Mouse (Mus musculus): ENCODE results near the gene Pla2g3.

The Pla2g3 gene

DNA sequence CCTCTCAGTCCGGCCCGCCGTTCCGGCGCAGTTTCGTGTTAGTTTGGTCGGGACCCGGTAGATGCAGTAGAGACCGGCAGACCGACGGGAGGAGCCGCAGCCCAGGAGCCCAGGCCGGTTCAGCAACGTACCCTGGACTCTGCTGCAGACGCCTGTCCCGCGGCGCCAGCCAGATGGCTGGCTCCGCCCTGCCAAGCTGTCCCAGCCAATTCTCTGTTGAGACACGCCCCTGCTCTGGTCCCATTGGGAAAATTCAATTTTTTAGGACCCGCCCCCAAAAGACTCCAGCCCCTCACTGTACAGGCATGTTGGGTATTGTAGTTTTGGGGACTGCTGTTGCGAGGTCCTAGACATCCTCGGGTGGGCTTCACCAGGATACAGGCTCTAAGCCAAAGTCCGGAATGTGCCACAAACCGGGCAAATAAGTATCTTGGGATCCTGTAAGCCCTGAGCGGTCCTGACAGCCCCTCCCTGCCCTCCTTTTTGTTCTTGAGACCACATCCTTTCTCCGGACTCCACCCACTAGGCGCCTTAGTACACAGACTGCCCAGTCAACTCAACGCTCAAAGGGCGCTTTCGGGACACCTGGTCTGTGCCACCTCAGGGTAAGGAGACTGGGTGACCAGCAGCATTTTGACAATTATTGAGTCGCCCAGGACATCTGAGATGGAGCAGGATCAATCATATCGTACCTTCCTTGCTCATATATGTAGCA lies 51.2 kb downstream of the Pla2g3 start:
- DNase-seq: peak; percentile 86

DNA sequence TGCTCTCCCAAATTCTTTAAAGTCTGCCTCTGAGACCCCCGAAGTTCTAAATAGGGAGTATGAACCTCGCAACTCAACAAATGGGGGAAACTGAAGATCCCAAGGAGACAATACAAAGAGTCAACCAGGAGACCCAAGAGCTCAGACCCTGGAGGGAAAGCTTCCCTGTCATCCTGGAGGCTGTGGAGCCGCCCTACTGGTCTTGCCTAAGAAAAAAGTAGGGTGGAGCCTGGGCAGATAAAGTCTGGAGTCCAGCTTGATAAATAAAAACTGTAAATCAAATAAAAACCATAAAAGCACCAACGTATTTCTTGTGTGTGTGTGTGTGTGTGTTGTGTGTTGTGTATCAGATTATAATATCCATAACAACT lies 51.7 kb downstream of the Pla2g3 start:
- DNase-seq: no peak

DNA sequence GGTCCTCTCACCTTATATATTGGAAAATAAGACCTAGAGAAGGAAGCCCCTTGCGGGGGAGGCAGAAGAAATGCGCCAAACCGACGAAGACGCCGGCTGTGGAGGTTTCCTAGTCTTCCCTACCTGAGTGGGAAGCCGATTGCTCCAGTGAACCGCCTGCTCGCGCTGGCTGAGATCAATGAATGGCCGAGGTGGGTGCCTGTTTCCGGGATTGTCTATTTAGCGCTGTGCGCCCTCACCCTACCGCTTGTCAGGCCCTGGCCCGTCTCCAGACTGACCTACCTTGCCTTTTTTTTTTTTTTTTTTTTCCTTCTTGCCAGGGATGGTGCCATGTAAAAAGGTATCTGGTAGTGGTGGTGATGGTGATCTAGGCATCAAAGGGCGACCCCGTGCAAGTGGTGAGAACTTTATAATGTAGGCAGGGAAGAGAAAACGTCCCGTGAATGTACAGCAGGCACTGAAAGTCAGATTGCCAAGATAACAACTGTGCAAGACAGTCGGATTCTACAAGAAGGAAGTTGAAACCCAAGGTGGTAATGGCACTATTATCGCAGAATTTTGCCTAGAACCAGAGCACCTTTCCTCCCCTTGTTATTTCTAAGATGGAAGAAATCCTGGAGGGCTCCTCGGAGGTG lies 52.5 kb downstream of the Pla2g3 start, which contains the start of gene Smtn:
Gene Smtn, minus strand, starts transcription at position 162 of the 635 bp plus-strand sequence.
- DNase-seq: no peak

DNA sequence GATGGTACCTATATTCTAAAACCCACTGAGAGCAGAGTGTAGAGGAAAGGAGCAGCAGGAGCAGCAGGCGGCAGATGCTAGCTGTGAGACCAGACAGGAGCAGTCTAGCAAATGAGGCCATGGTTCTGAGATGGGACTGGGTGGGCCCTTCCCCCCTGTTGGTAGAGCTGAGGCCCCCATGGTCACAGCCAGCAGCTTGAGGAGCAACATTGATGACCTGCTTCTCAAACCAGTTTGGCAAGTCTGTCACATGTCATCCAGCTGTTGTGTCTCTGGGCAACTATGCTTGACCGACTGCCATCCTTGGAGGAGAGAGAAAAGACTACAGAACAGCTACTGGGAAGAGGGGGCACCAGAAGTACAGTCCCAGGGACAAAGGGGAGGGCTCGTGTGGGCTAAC lies 53.8 kb downstream of the Pla2g3 start:
- DNase-seq: no peak

DNA sequence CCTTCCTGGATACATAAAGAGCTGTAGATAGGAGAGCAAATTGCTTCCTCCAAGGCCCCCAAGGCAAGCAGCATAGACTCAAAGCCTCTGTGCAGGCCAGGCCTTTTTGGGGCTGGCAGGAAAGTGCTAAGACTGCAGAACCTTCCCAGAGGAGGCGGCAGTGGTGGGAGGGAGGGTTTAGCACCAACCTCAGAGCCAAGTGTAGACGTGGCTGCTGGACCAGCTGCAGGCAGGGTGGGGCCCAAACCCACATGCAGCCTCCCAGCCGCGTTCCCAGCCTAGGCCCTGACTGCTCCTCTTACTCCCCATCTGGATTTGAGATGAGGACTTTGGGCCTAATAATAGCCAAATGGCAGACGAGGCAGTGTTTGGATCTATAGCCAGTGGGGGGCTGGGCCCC lies 54.9 kb downstream of the Pla2g3 start:
- no peak for DNase-seq

DNA sequence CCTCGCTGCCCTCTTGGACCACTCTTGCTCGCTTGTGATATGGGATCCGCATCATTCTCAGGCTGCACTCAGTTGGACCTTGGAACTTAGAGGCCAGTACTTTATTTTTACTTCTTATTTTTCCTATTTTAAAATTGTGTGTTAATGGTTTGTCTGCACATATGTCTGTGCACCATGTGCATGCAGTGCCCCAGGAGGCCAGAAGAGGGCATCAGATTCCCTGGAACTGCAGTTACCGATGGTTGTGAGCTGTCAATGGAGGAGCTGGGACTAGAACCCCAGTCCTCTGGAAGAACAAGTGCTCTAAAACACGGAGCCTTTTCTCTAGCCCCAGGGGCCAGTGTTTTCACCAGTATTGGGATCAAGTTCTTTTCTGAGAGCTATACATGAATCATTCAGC lies 56.3 kb downstream of the Pla2g3 start:
- no peak for DNase-seq

DNA sequence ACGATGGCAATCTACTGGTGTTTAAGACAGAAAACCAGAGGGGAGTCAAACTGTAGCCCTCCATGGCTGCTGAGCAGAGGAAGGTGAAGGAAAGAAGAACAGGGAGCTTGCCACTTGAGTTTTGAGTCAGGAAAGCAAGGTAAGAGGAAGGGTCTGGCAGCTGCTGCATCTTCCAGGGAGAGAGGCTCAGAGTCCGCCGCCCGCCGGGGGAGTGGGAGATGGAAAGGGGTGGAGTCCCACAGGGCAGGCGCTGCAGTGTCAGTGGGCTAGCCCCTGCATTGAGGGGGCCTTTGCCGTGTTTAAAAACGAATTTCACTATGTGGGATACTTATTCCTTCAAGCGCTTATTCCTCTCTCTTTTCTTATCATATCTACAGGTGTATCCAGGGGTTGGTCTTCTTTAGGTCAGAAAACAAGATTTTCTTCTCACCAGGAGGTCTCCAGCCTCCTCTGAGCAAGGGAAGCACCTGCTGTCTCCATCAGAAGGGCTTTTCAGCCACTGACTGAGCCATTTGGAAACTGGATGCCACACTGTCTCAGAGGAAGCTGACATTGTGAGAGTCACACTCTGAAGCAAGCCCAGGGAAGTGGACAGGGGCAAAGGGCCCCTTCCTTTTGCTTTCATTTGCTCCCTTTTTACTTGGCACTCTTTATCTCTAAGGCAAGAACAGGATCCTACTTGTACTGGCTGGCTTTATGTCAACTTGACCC lies 57.6 kb downstream of the Pla2g3 start:
- DNase-seq: no peak

DNA sequence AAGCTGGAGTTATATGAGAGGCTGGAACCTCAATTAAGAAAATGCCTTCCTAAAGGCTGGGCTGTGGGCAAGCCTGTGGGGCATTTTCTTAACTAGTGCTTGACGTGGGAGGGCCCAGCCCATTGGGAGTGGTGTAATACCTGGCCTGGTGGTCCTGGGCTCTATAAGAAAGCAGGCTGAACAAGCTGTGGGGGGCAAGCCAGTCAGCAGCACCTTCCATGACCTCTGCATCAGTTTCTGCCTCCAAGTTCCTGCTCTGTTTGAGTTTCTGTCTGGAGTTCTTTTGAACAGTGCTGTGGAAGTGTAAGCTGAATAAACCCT lies 58.1 kb downstream of the Pla2g3 start:
- no peak for DNase-seq

DNA sequence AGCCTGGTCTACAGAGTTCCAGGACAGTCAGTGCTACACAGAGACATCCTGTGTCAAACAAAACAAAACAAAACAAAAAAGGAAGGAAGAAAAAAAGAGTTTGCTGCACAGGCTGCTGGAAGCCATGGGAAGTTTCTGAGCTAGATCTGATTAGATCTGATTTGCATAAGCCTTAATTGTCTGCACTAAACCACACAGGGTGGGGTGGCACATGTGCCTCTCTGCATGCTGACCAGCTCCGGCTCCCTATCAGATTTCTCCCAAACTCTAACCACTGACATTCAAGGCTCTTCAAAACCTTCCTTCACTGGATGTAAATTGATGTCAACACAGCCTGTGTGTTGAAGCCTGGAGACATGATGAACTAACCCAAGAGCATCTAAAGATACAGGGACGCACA lies 59.0 kb downstream of the Pla2g3 start:
- DNase-seq: no peak

DNA sequence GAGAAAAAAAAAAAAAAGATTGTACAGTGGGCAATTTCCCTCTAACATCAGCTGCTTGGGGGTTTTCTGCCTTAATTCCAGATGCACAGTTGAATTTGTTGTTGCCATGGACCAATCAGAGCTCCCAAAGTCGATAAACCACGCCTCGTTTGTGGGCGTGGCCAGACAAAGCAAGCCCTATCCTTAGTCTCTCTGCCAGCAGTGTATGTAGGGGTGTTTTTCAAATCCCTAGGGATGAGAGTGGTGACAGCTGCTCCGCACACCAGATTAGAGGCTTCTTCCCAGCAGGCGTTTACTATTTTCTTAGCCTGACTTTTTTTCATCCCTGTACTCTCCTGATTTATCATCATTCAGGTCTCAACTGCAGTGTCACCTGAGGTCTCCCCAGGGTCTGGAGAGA lies 59.9 kb downstream of the Pla2g3 start:
- DNase-seq: no peak

DNA sequence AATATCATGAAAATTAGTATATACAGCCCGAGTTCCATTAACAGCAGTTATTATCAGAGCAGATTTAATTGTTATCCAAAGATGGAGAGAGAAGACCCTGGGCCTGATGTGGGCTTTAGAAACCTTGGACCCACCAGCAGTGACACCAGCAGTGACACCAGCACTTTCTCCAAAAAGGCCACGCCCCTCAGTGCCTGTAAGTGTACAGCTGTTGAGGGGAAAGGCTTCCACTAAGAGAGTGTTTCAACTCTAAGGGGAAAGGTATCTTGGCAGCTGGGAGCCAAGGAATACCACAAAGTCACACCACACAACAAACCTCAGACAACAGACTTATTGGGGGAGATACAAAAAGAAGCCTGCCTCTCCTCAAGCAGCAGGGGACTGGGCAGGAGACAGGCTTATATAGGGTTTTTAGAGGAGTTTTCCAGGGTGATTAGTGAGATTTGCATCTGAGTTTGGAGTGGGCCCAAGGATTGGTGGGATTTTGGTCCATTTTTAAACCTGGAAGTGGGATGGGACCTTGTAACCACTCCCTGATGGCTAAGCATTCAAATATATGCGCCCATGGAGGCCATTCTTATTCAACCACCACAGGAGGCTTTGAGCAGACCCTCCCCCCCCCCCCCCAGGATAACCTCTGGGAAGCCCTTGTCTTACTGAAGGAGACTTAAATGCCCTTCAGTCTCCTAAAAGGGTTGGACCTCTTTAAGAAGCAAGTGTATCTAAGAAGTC lies 60.6 kb downstream of the Pla2g3 start:
- DNase-seq: no peak

All from right cerebral cortex, postnatal 25 days (tissue).